Mouse (Mus musculus) CH12.LX (cell line): Measurements from ENCODE around the gene Fgfr2.

Experiments
- CHD1 ChIP-seq: IDR thresholded peaks from 2 replicates; pipeline ENCODE4 v1.6.1; 2012; ENCODE audit warnings: low read depth, low read length, improper control_type of control experiment, inconsistent platforms
- CHD2 ChIP-seq: IDR thresholded peaks from 2 replicates; pipeline ENCODE4 v1.6.1; 2011; ENCODE audit warnings: low read length, improper control_type of control experiment
- CTCF ChIP-seq, 2 experiments: IDR thresholded peaks in 1 of 2; conservative IDR thresholded peaks in 1 of 2; 2 replicates each; pipeline ENCODE4 v1.5.1; 2011 to 2012; ENCODE audit warnings: low read depth in 2 of 2, low read length in 2 of 2, improper control_type of control experiment in 1 of 2, inconsistent platforms in 1 of 2, mild to moderate bottlenecking in 1 of 2, moderate library complexity in 1 of 2
- EP300 ChIP-seq: IDR thresholded peaks from 2 replicates; pipeline ENCODE4 v1.6.1; 2011; ENCODE audit warnings: low read length, improper control_type of control experiment
- HCFC1 ChIP-seq: IDR thresholded peaks from 2 replicates; pipeline ENCODE4 v1.6.1; 2012; ENCODE audit warnings: low read depth, mild to moderate bottlenecking, inconsistent platforms, low read length, improper control_type of control experiment
- IRF4 ChIP-seq: IDR thresholded peaks from 2 replicates; pipeline ENCODE4 v1.6.1; 2014; ENCODE audit warnings: low read depth, mild to moderate bottlenecking, inconsistent platforms, low read length, improper control_type of control experiment
- KAT2A ChIP-seq: IDR thresholded peaks from 2 replicates; pipeline ENCODE4 v1.6.1; 2012; ENCODE audit warnings: low read length, improper control_type of control experiment, inconsistent platforms; ENCODE audit not compliant: insufficient replicate concordance
- MAFK ChIP-seq: IDR thresholded peaks from 2 replicates; pipeline ENCODE4 v1.6.1; 2011; ENCODE audit warnings: low read length, improper control_type of control experiment; ENCODE audit not compliant: insufficient replicate concordance
- MAX ChIP-seq: IDR thresholded peaks from 2 replicates; pipeline ENCODE4 v1.6.1; 2011; ENCODE audit warnings: low read length, improper control_type of control experiment
- PAX5 ChIP-seq: IDR thresholded peaks from 2 replicates; pipeline ENCODE4 v1.6.1; 2012; ENCODE audit warnings: low read length, inconsistent platforms, mixed read lengths
- POLR2A ChIP-seq: IDR thresholded peaks from 2 replicates; pipeline ENCODE4 v1.6.1; 2011; ENCODE audit warnings: low read depth, mild to moderate bottlenecking, improper control_type of control experiment, low read length
- TCF12 ChIP-seq: IDR thresholded peaks from 2 replicates; pipeline ENCODE4 v1.6.1; 2014; ENCODE audit warnings: low read depth, mild to moderate bottlenecking, inconsistent platforms, low read length, improper control_type of control experiment
- USF2 ChIP-seq: conservative IDR thresholded peaks from 2 replicates; pipeline ENCODE4 v1.6.1; 2011; ENCODE audit warnings: low read depth, low read length, improper control_type of control experiment
- ZC3H11A ChIP-seq: IDR thresholded peaks from 2 replicates; pipeline ENCODE4 v1.6.1; 2012; ENCODE audit warnings: low read depth, mild to moderate bottlenecking, inconsistent platforms, low read length, improper control_type of control experiment

- TF ChIP-seq CTCF (conservative IDR thresholded peaks at IDR 0.05 in 1 of 2, IDR thresholded peaks at IDR 0.05 in 1 of 2; ENCODE audit: low read depth in 2 of 2, low read length in 2 of 2) (no peak), ZC3H11A (no peak), IRF4 (no peak), HCFC1 (no peak), CHD1 (no peak), POLR2A (no peak), CHD2 (no peak), PAX5 (no peak), USF2 (no peak), EP300 (no peak), MAFK (no peak), KAT2A (no peak), TCF12 (no peak), MAX (no peak)
These were observed 1518.2 kb downstream of the Fgfr2 start for GRCm38 (mm10) chr7:131604946-131605345.
